In the genomic region with DNA sequence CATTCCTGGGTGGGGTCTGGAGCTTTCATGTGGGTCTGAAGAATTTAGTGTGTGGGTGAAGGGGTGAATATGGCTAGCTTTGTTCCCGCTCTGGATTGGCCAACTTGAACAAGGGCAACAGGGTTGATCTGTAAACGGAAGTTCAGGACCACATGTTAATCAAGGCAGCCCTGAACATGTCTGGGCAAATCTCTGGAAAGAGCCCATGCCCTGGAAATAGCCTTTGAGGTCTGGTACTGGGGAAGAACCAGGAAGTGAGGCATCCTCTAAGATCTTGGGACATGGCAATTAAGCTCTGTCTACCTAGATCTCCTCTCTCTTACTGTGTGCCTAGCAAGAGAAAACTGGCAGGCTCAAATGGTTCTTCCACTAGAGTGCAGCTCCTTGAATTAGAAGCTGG, we compare ENCODE assay signal across 25 mouse cellular contexts. TPM values are rescaled to one million over a fixed set of nuclear protein-coding genes. Genes with fewer than 3 reads are reported as not detected.
DNase-seq lines count a peak whose midpoint lies in the region; ATAC-seq and TF ChIP-seq lines count a peak whose summit lies in the region.
"Had no signal": no experiment of that assay in that cellular context is flagged by ENCODE, and none has a peak within 500 bp of the region (broad histone marks: within the 10 kb centered on the region; RNA-seq: fewer than 3 reads in every experiment).

No protein-coding gene starts in this region.

- H3K4me3 ChIP-seq in ES-Bruce4 (ENCODE audit: low read depth, low read length) = no peak overlapping the region
- no peak overlapping the region for H3K4me3 ChIP-seq in kidney, adult 2 months (ENCODE audit: insufficient read depth, low read depth, low read length)
- H3K4me3 ChIP-seq: embryonic facial prominence, embryonic 10.5 days; embryonic facial prominence, embryonic 12.5 days; forebrain, embryonic 13.5 days; forebrain, embryonic 15.5 days had no signal

- no peak for ATAC-seq in activated CD4-positive, CD25-positive, alpha-beta regulatory T cell, adult 4 months
- ATAC-seq: forebrain, embryonic 13.5 days; forebrain, embryonic 15.5 days; forebrain, postnatal 0 days; Patski had no signal

- no peaks in the 10 kb centered on the region for H3K27me3 ChIP-seq in ES-Bruce4 (ENCODE audit: control insufficient read depth, insufficient read depth, low read length, poor library complexity, severe bottlenecking)
- H3K27me3 ChIP-seq in kidney, adult 2 months (replicated peaks; ENCODE audit: control insufficient read depth, insufficient read depth, low read length) = no peaks in the 10 kb centered on the region
- H3K27me3 ChIP-seq: embryonic facial prominence, embryonic 12.5 days; forebrain, embryonic 15.5 days had no signal

- H3K9me3 ChIP-seq in ES-Bruce4 (replicated peaks; ENCODE audit: control insufficient read depth, insufficient read depth, low read length, poor library complexity, severe bottlenecking) = 0 out of 2 replicates have a peak, but pooled peaks cover 6% of the 10 kb centered on the region
- H3K9me3 ChIP-seq: embryonic facial prominence, embryonic 10.5 days; embryonic facial prominence, embryonic 12.5 days; forebrain, embryonic 13.5 days; forebrain, embryonic 15.5 days; G1E had no signal

- H3K27ac ChIP-seq in ES-Bruce4 (ENCODE audit: insufficient read depth, low read length) = peak overlapping the region; percentile 47
- H3K27ac ChIP-seq in kidney, adult 2 months (ENCODE audit: insufficient read depth, low read depth, low read length) = no peak overlapping the region
- H3K27ac ChIP-seq: embryonic facial prominence, embryonic 10.5 days; embryonic facial prominence, embryonic 12.5 days; forebrain, embryonic 13.5 days; forebrain, embryonic 15.5 days had no signal

- DNase-seq in 416B (ENCODE audit: low read depth) = peak; percentile 47
- peak; percentile 82 for DNase-seq in R1 (ENCODE audit: low read depth, low spot score)
- no peak for DNase-seq in cerebellum, postnatal 36 days
- DNase-seq in thymus, postnatal 36 days = no peak
- DNase-seq in kidney, adult 2 months = no peak
- DNase-seq: adrenal gland, adult 2 months; adrenal gland, postnatal 10 days; adrenal gland, postnatal 36 days; cerebellum, adult 11-12 months; cerebellum, adult 2 months; cerebellum, adult 9-10 months; cerebellum, postnatal 10 days; cerebellum, postnatal 25 days; forebrain, postnatal 0 days had no signal

- H3K36me3 ChIP-seq in ES-Bruce4 (ENCODE audit: control insufficient read depth, insufficient read depth, low read length, poor library complexity, severe bottlenecking) = no peaks in the 10 kb centered on the region
- no peaks in the 10 kb centered on the region for H3K36me3 ChIP-seq in kidney, adult 2 months (ENCODE audit: control insufficient read depth, insufficient read depth, low read length)
- H3K36me3 ChIP-seq: embryonic facial prominence, embryonic 10.5 days; embryonic facial prominence, embryonic 12.5 days; forebrain, embryonic 15.5 days; G1E had no signal

- 84% methylated on average over 2 of the region's 2 CpGs for WGBS in kidney, adult 2 months

- TF ChIP-seq CTCF in ES-Bruce4 (IDR thresholded peaks at IDR 0.05; ENCODE audit: low read depth, low read length) = no peak
- no peak for TF ChIP-seq CTCF in kidney, adult 2 months (conservative IDR thresholded peaks at IDR 0.05; ENCODE audit: insufficient read depth, insufficient read length, low read depth, low read length)

- no peak overlapping the region for H3K9ac ChIP-seq in ES-Bruce4 (ENCODE audit: low read depth, poor library complexity, severe bottlenecking)
- H3K9ac ChIP-seq: embryonic facial prominence, embryonic 12.5 days; forebrain, embryonic 13.5 days; forebrain, embryonic 15.5 days; forebrain, postnatal 0 days had no signal

- TF ChIP-seq POLR2A in ES-Bruce4 (IDR thresholded peaks at IDR 0.05; ENCODE audit: insufficient read depth, low read length) = no peak
- no peak for TF ChIP-seq POLR2A in kidney, adult 2 months (IDR thresholded peaks at IDR 0.05; ENCODE audit: low read depth, low read length)

- TF ChIP-seq EP300 in ES-Bruce4 (IDR thresholded peaks at IDR 0.05; ENCODE audit: insufficient read depth, low read depth, low read length) = 0 out of 2 replicates have a peak, but pooled peaks have one; percentile 7

- H3K4me1 ChIP-seq in ES-Bruce4 (ENCODE audit: control insufficient read depth, insufficient read depth, low read length) = peaks cover 1% of the 10 kb centered on the region
- no peaks in the 10 kb centered on the region for H3K4me1 ChIP-seq in kidney, adult 2 months (ENCODE audit: control insufficient read depth, insufficient read depth, low read length)
- H3K4me1 ChIP-seq: embryonic facial prominence, embryonic 12.5 days; forebrain, embryonic 13.5 days had no signal

RNA-seq across cellular contexts. Expression of gene Tnfsf9, which starts 16.7 kb away (rescaled TPM):
- 8.1 and 9.1 TPM in 2 replicates for polyA plus RNA-seq in ES-Bruce4 (2011; ENCODE audit: insufficient read depth, insufficient read length, low read depth, missing spikeins)
- 1.6 and 2.5 TPM in 2 replicates for polyA plus RNA-seq in kidney, adult 2 months (2012; rRNA removed)
- 1 to 10 TPM; 9.0 to 9.9 TPM for polyA plus RNA-seq in activated CD4-positive, CD25-positive, alpha-beta regulatory T cell, adult 4 months (2017; shearing (Covaris generic))

RNA-seq across cellular contexts. Expression of gene Cd70, which starts 27.7 kb away (rescaled TPM):
- not detected in 2 replicates for polyA plus RNA-seq in ES-Bruce4 (2011; ENCODE audit: insufficient read depth, insufficient read length, low read depth, missing spikeins)
- polyA plus RNA-seq in kidney, adult 2 months (2012; rRNA removed) = 0.13 TPM in 1 of 2 replicates, not detected in the other
- polyA plus RNA-seq in activated CD4-positive, CD25-positive, alpha-beta regulatory T cell, adult 4 months (2017; shearing (Covaris generic)) = 1 to 10 TPM; 1.1 to 2.1 TPM
- polyA plus RNA-seq: adrenal gland, adult 2 months; C2C12; embryonic facial prominence, embryonic 10.5 days; embryonic facial prominence, embryonic 14.5 days; forebrain, embryonic 11.5 days; forebrain, embryonic 13.5 days; G1E; Patski had no signal

RNA-seq across cellular contexts. Expression of gene Tubb4a, which starts 34.3 kb away (rescaled TPM):
- 5.8 and 12.6 TPM in 2 replicates for polyA plus RNA-seq in ES-Bruce4 (2011; ENCODE audit: insufficient read depth, insufficient read length, low read depth, missing spikeins)
- polyA plus RNA-seq in kidney, adult 2 months (2012; rRNA removed) = 2.1 and 2.9 TPM in 2 replicates
- polyA plus RNA-seq in activated CD4-positive, CD25-positive, alpha-beta regulatory T cell, adult 4 months (2017; shearing (Covaris generic)) = 1 to 10 TPM; 3.5 to 4.2 TPM

RNA-seq across cellular contexts. Expression of gene Dennd1c, which starts 43.5 kb away (rescaled TPM):
- polyA plus RNA-seq in ES-Bruce4 (2011; ENCODE audit: insufficient read depth, insufficient read length, low read depth, missing spikeins) = 6.6 and 8.9 TPM in 2 replicates
- polyA plus RNA-seq in kidney, adult 2 months (2012; rRNA removed) = 2.0 and 4.9 TPM in 2 replicates
- 100 to 1,000 TPM; 205 to 208 TPM for polyA plus RNA-seq in activated CD4-positive, CD25-positive, alpha-beta regulatory T cell, adult 4 months (2017; shearing (Covaris generic))
- polyA plus RNA-seq: C2C12 had no signal

Comparison
In these comparisons a context has a peak if more than half of its experiments do, and no peak if none do; other contexts are left out.
1. DNase-seq: peak in 416B (single experiment) and R1 (single experiment); none in cerebellum, postnatal 36 days (0 of 2), thymus, postnatal 36 days (0 of 2) and kidney, adult 2 months (single experiment).